In genomic region chr5:50074245-50074644, GRCm38 (mm10) we compare ENCODE assay signal across 16 mouse cellular contexts.
"Had no signal": no experiment of that assay in that cellular context is flagged by ENCODE, and none has a peak within 500 bp of the region (broad histone marks: within the 10 kb centered on the region; RNA-seq: fewer than 3 reads in every experiment).

No protein-coding gene starts in this region.

- DNase-seq: gastrocnemius, postnatal 14 days; gastrocnemius, postnatal 36 days; heart, adult 11 months; heart, adult 2 months; heart, postnatal 14 days; heart, postnatal 36 days; kidney, adult 18-20 months; kidney, adult 8-10 months; kidney, postnatal 10 days; kidney, postnatal 25 days; kidney, postnatal 4 days; liver; liver, embryonic 13.5 days had no signal

- ATAC-seq: hindbrain, postnatal 0 days; intestine, embryonic 15.5 days; intestine, postnatal 0 days had no signal
